Mouse (Mus musculus): ENCODE measurements around the gene Arsj. TPM values are rescaled to one million over a fixed set of nuclear protein-coding genes. Genes with fewer than 3 reads are reported as not detected.

Gene Arsj
- 0.06 and 0.08 TPM in 2 replicates for polyA plus RNA-seq (2012; rRNA removed)

DNA sequence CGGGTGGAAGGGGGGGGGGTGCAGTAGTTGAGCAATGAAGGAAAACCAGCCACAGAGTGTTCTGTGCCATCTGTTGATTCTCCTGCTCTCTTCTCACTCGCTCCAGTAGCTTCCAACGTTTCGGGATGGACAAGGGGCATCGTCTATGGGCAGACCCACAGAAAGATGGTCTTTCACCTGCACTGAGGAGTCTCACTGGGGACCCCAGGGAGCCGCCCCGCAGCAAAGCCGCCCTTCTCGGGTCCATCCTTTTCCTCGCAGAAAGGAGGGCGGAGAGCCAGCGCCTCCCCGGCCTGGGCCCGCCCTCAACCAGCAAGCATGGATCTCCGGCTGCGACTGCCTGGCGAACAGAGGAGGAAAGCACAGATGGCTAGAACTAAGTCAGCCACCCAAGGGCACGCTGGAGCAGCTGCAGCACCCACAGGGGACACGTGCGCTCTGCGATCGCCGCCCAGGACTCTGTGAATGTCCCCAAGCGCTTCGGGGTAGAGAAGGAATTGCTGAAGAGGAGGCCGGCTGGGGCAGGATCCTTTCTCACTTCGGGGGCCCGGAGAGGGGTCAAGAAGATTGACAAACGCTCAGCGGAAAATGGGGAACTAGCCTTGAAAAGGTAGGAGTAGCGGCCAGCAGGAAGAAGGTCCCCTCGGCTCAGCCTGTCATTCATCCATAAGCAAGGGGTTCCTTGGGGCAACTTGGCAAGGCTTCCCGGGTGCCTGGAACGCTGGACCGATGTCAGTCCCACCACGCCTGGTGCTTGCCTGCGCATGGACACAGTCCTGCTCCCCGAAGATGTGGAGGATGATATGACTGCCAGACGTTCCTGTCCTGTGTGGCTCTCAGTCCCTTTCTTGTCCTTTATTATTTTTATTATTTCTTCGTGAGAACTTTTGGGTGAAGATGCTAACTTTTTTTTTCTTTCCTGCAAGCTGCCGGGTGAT, at the start of gene Arsj:
Arsj (plus strand) TSS at position 117 of the 938 bp plus-strand sequence.
- Histone ChIP-seq H3K27me3 (replicated peaks; ENCODE audit: control insufficient read depth, insufficient read depth, low read length) (no peaks in the 10 kb centered on the region), H3K36me3 (ENCODE audit: control insufficient read depth, insufficient read depth, low read length) (no peaks in the 10 kb centered on the region), H3K4me3 (ENCODE audit: insufficient read depth, low read depth, low read length) (peak within 1 kb of the TSS; percentile 2; the same call in 1 of the 2 replicates), H3K4me1 (ENCODE audit: control insufficient read depth, insufficient read depth, low read length) (no peaks in the 10 kb centered on the region), H3K27ac (ENCODE audit: insufficient read depth, low read depth, low read length) (no peak within 1 kb of the TSS)
- TF ChIP-seq POLR2A (IDR thresholded peaks at IDR 0.05; ENCODE audit: low read depth, low read length), result no peak
- TF ChIP-seq CTCF (conservative IDR thresholded peaks at IDR 0.05; ENCODE audit: insufficient read depth, insufficient read length, low read depth, low read length), result no peak
- peak; percentile 10 for DNase-seq
- 13% methylated on average over 41 of the region's 41 CpGs for WGBS

DNA sequence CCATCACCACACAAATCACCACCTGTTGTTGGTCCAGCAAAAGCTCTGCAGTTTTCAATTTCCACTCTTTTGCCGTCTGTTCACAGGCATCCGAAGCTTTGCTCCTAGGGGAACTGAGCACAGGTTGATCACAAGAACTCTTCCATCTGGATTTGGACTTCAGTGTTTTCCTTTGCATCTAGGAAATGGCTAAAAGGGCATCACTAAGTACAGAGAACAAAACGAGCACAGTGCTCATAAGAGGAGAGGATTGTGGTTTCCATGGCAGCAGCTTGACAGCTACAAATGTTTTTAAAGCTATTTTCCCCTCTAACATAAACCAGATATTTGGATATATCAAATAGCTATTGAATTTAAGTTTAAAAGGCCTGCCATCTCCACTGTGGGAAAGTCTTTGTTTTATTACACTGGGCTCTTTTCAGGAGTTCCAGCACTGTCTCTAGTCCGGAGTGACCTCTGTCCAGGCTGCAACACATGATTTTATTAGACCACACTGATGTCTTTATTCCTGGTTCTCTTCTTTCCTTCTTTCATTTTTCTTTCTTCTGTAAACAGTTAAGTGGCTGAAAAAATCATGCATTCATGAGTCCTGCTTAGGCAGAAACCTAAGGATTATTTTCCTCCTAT, 38.5 kb upstream of the Arsj start:
- WGBS, result 67% methylated on average over 4 of the region's 4 CpGs
- no peaks in the 10 kb centered on the region for H3K36me3 ChIP-seq (ENCODE audit: control insufficient read depth, insufficient read depth, low read length)
- TF ChIP-seq CTCF (conservative IDR thresholded peaks at IDR 0.05; ENCODE audit: insufficient read depth, insufficient read length, low read depth, low read length), result no peak
- TF ChIP-seq POLR2A (IDR thresholded peaks at IDR 0.05; ENCODE audit: low read depth, low read length), result no peak
- no peak overlapping the region for H3K27ac ChIP-seq (ENCODE audit: insufficient read depth, low read depth, low read length)
- no peak overlapping the region for H3K4me3 ChIP-seq (ENCODE audit: insufficient read depth, low read depth, low read length)
- H3K27me3 ChIP-seq (replicated peaks; ENCODE audit: control insufficient read depth, insufficient read depth, low read length), result no peaks in the 10 kb centered on the region
- H3K4me1 ChIP-seq (ENCODE audit: control insufficient read depth, insufficient read depth, low read length), result no peaks in the 10 kb centered on the region
- no peak for DNase-seq

DNA sequence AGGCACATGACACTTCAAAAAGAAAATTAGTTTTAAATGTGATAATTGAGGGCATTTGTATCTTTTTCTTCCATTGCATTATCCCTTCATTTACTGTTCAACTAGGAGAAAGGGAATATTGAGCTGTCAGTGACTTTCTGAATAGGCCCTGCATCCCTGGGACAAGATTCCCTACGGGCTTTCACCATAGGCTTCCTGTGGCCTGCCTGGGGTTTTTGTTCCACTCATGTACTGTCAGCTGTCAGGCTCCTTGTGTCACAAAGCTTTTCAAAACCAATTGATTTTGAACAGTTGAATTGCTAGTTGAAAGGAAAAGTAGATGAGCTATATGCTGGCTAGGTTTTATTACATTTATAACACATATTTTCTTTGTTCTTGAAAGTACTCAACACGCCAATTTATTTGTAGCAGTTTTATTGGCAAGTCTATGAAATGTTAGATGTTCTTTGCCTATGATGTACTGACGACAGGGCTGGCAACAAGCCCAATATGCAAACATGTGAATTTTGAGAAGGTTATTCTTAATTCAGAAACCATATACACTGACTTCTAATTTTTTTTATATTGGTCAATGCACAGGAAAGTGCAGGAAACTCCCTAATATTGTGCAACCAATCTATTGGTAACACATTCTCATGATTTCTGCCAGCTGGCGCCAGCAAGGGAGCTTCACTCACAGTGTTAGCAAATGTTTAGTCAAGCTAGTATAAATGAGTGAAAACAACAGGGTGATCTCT, 37.4 kb upstream of the Arsj start:
- H3K27me3 ChIP-seq (replicated peaks; ENCODE audit: control insufficient read depth, insufficient read depth, low read length), result no peaks in the 10 kb centered on the region
- no peak for TF ChIP-seq CTCF (conservative IDR thresholded peaks at IDR 0.05; ENCODE audit: insufficient read depth, insufficient read length, low read depth, low read length)
- TF ChIP-seq POLR2A (IDR thresholded peaks at IDR 0.05; ENCODE audit: low read depth, low read length), result no peak
- H3K4me3 ChIP-seq (ENCODE audit: insufficient read depth, low read depth, low read length), result no peak overlapping the region
- 75% methylated on average over 4 of the region's 4 CpGs for WGBS
- no peak overlapping the region for H3K27ac ChIP-seq (ENCODE audit: insufficient read depth, low read depth, low read length)
- peak; percentile 21 for DNase-seq
- no peaks in the 10 kb centered on the region for H3K36me3 ChIP-seq (ENCODE audit: control insufficient read depth, insufficient read depth, low read length)
- H3K4me1 ChIP-seq (ENCODE audit: control insufficient read depth, insufficient read depth, low read length), result no peaks in the 10 kb centered on the region

DNA sequence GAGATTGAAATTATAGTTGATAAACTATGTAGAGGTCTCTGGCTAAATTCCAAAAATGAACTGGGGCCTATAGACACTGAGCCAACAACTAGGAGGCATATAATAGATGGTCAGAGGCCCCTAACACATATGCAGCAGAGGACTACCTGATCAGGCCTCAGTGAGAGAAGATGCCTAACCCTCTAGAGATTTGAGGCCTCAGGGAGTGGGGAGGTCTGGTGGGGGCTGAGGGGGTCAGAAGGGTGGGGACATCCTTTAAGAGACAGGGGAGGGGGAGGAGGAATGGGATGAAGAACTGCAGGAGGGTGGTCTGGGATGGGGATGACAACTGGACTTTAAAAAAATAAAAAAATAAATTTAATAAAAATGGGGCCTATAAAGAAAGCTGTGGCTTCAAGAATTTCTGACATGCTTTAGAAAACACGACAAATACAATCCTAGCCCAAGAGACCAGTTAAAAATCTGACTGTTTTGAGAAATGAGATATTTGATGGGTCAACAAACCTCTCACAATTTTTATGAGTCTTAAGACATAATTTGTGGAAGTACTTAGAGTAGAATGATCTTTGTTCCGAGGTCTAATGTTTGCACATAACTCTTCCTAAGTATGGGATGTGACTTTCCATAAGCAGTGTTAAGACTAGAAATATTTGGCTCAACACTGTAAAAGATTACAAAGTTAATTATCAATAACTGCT, 36.7 kb upstream of the Arsj start:
- TF ChIP-seq CTCF (conservative IDR thresholded peaks at IDR 0.05; ENCODE audit: insufficient read depth, insufficient read length, low read depth, low read length) (no peak), POLR2A (IDR thresholded peaks at IDR 0.05; ENCODE audit: low read depth, low read length) (no peak)
- no peak for DNase-seq
- WGBS, result 47% methylated on average over 2 of the region's 2 CpGs
- Histone ChIP-seq H3K27me3 (replicated peaks; ENCODE audit: control insufficient read depth, insufficient read depth, low read length) (no peaks in the 10 kb centered on the region), H3K27ac (ENCODE audit: insufficient read depth, low read depth, low read length) (no peak overlapping the region), H3K4me1 (ENCODE audit: control insufficient read depth, insufficient read depth, low read length) (no peaks in the 10 kb centered on the region), H3K4me3 (ENCODE audit: insufficient read depth, low read depth, low read length) (no peak overlapping the region), H3K36me3 (ENCODE audit: control insufficient read depth, insufficient read depth, low read length) (no peaks in the 10 kb centered on the region)

DNA sequence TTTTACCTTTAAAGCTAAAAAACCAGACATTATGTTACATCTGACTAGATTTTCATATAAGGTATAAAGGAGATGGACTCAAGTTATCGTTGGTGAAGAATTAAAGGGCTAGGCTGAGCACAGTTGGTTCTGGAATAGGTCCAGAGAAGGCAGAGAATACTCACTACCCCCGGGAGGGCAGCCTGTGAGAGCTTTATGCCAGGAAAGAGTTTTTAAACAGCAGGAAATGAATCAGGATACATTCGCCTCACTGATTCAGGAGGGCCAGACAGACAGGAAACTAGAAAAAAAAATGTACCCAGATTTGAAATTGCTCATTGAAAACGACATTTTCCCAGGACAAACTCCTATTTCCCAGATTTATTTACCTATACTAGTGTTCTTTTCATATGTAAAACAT, 28.2 kb upstream of the Arsj start:
- TF ChIP-seq POLR2A (IDR thresholded peaks at IDR 0.05; ENCODE audit: low read depth, low read length) (no peak), CTCF (conservative IDR thresholded peaks at IDR 0.05; ENCODE audit: insufficient read depth, insufficient read length, low read depth, low read length) (no peak)
- Histone ChIP-seq H3K27me3 (replicated peaks; ENCODE audit: control insufficient read depth, insufficient read depth, low read length) (no peaks in the 10 kb centered on the region), H3K4me1 (ENCODE audit: control insufficient read depth, insufficient read depth, low read length) (no peaks in the 10 kb centered on the region), H3K36me3 (ENCODE audit: control insufficient read depth, insufficient read depth, low read length) (no peaks in the 10 kb centered on the region), H3K27ac (ENCODE audit: insufficient read depth, low read depth, low read length) (no peak overlapping the region), H3K4me3 (ENCODE audit: insufficient read depth, low read depth, low read length) (no peak overlapping the region)
- DNase-seq, result peak; percentile 5
- 41% methylated on average over 4 of the region's 4 CpGs for WGBS

DNA sequence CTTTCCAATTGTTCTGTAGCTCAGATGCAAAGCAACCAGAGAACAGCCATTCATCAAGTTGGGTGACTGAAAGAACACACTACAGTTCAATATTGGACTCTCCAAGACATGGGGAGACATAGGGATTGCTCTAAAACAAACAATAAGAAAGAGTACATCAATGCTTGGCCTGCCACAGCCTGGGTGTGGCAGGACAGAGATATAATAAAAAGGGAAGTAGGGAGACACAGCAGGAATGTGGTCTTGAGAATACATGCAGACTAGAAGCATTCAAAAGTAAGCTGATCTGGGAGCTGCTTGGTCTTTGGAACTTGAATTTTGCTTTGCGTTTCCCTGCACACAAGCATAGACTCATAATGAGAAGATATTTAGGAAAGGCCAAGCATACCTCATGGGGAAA, 18.7 kb upstream of the Arsj start:
- Histone ChIP-seq H3K27ac (ENCODE audit: insufficient read depth, low read depth, low read length) (no peak overlapping the region), H3K36me3 (ENCODE audit: control insufficient read depth, insufficient read depth, low read length) (no peaks in the 10 kb centered on the region), H3K27me3 (replicated peaks; ENCODE audit: control insufficient read depth, insufficient read depth, low read length) (no peaks in the 10 kb centered on the region), H3K4me3 (ENCODE audit: insufficient read depth, low read depth, low read length) (no peak overlapping the region), H3K4me1 (ENCODE audit: control insufficient read depth, insufficient read depth, low read length) (no peaks in the 10 kb centered on the region)
- WGBS, result 97% methylated on average over 1 of the region's 1 CpGs
- no peak for TF ChIP-seq CTCF (conservative IDR thresholded peaks at IDR 0.05; ENCODE audit: insufficient read depth, insufficient read length, low read depth, low read length)
- no peak for DNase-seq

Measured in kidney, adult 2 months (tissue).